Mouse (Mus musculus): ENCODE data around the gene Tpp2.
A peak's percentile ranks its signal among the peaks of the same experiment; 100 is the strongest.
"Not testable (repeated sequence)": the region's sequence is repeated elsewhere in the genome, so short reads cannot be mapped to it uniquely, and the experiment has no call there.

Gene Tpp2

DNA sequence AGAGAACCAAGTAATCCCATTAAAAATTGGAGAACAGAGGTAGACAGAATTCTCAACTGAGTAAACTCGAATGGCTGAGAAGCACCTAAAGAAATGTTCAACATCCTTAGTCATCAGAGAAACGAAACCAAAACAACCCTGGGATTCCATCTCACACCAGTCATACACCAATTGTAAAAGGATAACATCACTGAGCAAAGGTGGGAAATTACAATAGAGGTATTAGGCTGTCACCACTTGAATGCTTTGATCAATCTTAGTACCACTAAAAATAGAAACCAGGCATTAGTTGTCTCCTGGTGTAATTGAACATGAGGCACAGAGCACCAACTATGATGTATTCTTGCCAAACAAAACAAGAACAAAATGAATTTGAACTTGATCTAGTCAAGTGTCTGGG, 98.8 kb downstream of the Tpp2 start:
- Histone ChIP-seq H3K36me3 (ENCODE audit: insufficient read depth, low read length) (no peaks in the 10 kb centered on the region), H3K4me3 (replicated peaks; ENCODE audit: low read length) (no peak overlapping the region), H3K9me3 (ENCODE audit: low read length) (no peaks in the 10 kb centered on the region), H3K27me3 (ENCODE audit: insufficient read depth, low read length) (no peaks in the 10 kb centered on the region), H3K4me1 (replicated peaks; ENCODE audit: low read depth, low read length) (peaks cover 9% of the 10 kb centered on the region; the same call in 1 of the 2 replicates)
- TF ChIP-seq POU5F1 (IDR thresholded peaks at IDR 0.05; ENCODE audit: borderline replicate concordance, low read length) (no peak), CTCF (conservative IDR thresholded peaks at IDR 0.05; ENCODE audit: low read length) (no peak), NANOG (IDR thresholded peaks at IDR 0.05; ENCODE audit: borderline replicate concordance, low read length) (no peak)

DNA sequence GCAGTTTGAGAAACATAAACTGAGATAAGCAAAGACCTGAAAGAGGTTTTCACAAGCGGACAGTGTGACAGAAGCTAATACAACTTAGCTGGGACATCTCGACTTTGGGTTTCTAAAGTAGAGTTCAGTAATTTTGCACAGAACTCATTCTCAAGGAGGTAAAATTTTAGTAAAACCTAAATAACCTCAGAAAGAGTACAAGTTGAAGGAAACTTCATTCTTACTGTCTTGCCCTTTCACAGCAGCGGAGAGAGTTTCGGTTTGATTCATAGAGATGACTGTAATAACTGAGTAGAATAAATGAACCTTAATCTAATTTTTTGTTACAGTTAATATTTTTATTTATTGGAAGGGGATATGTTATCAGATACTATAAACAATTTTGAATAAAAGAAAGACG, 99.5 kb downstream of the Tpp2 start:
- Histone ChIP-seq H3K36me3 (ENCODE audit: insufficient read depth, low read length) (no peaks in the 10 kb centered on the region), H3K4me3 (replicated peaks; ENCODE audit: low read length) (no peak overlapping the region), H3K9me3 (ENCODE audit: low read length) (no peaks in the 10 kb centered on the region), H3K4me1 (replicated peaks; ENCODE audit: low read depth, low read length) (peaks cover 9% of the 10 kb centered on the region; the same call in 1 of the 2 replicates), H3K27me3 (ENCODE audit: insufficient read depth, low read length) (no peaks in the 10 kb centered on the region)
- TF ChIP-seq NANOG (IDR thresholded peaks at IDR 0.05; ENCODE audit: borderline replicate concordance, low read length) (no peak), POU5F1 (IDR thresholded peaks at IDR 0.05; ENCODE audit: borderline replicate concordance, low read length) (no peak), CTCF (conservative IDR thresholded peaks at IDR 0.05; ENCODE audit: low read length) (no peak)

DNA sequence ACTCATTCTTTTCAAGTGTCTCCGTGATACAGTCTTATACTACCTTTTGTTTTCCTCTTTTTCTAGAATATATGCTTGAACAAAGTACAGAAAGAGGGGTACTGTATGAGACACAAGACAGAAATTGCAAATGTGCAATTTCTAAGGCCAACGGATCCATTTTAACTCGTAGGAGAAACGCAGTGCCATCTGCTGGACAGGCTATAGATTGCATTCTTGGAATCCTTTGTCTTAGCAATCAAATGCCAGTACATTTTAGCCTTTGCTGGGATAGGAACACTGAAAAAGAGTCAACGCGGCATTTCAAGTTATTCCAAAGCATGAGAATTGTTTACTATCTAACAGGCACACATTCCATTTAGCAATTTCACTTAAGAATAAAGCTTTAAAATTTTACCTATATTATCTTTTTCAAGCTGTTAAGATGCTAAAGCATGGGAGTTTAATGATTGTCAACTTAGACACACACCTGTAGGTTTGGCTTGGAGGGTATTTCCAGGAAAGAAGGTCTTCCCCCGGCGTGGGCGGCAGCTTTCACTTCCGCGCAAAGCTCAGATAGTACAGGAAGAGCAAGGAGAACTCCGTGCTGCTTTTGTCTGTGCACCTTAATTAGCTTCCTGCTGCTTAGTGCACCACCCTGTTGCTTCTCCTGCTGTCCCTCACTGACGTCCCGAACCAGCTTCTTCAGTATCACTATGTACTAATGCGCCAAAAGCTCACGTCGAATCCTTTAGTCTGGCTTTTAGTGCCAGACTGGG, 108.5 kb downstream of the Tpp2 start:
- TF ChIP-seq POU5F1 (IDR thresholded peaks at IDR 0.05; ENCODE audit: borderline replicate concordance, low read length) (no peak), NANOG (IDR thresholded peaks at IDR 0.05; ENCODE audit: borderline replicate concordance, low read length) (no peak), CTCF (conservative IDR thresholded peaks at IDR 0.05; ENCODE audit: low read length) (peak; percentile 74)
- H3K36me3 ChIP-seq (ENCODE audit: insufficient read depth, low read length), result no peaks in the 10 kb centered on the region
- H3K27me3 ChIP-seq (ENCODE audit: insufficient read depth, low read length), result peaks cover 10% of the 10 kb centered on the region; the same call in 1 of the 2 replicates
- H3K9me3 ChIP-seq (ENCODE audit: low read length), result no peaks in the 10 kb centered on the region
- H3K4me1 ChIP-seq (replicated peaks; ENCODE audit: low read depth, low read length), result peaks cover 8% of the 10 kb centered on the region
- H3K4me3 ChIP-seq (replicated peaks; ENCODE audit: low read length), result peak overlapping the region; percentile 59

DNA sequence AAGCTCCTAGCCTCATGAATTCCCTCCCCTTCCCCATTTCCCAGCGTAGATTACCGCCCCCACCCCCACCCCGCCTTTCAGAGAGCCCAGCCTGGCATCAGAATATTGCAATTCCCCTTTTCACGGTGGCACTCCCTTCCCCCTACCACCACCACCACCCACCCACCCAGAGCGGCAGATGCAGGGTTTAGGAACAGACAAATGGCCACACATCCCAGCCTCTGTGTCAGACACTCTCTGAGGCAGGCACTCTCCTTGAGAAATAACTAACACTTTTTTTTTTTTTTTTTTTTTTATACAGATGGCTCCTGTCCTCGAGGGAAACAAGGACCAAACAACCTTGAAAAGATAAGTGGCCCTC, 109.1 kb downstream of the Tpp2 start:
- TF ChIP-seq POU5F1 (IDR thresholded peaks at IDR 0.05; ENCODE audit: borderline replicate concordance, low read length), result no peak
- H3K4me3 ChIP-seq (replicated peaks; ENCODE audit: low read length), result peak overlapping the region; percentile 59; the same call in 1 of the 2 replicates
- H3K36me3 ChIP-seq (ENCODE audit: insufficient read depth, low read length), result no peaks in the 10 kb centered on the region
- H3K4me1 ChIP-seq (replicated peaks; ENCODE audit: low read depth, low read length), result peaks cover 8% of the 10 kb centered on the region
- no peaks in the 10 kb centered on the region for H3K9me3 ChIP-seq (ENCODE audit: low read length)
- peaks cover 10% of the 10 kb centered on the region; the same call in 1 of the 2 replicates for H3K27me3 ChIP-seq (ENCODE audit: insufficient read depth, low read length)

DNA sequence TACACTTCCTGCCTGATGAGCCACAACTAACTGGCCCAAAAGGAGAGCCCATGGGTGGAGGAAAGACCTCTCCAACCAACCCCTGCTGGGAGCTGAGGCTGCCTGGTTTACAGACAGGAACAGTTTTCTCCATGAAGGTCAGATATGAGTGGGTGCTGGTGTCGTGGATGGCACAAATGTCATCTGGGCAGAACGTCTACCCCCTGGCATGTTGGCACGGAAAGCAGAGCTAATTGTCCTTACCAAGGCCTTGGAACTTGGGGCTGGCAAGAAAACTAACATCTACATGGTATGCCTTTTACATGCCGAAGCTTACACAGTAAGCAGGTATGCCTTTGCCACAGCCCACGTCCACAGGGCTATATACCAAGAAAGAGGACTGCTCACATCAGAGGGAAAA, 112.2 kb downstream of the Tpp2 start:
- H3K9me3 ChIP-seq (ENCODE audit: low read length); H3K4me3 ChIP-seq (replicated peaks; ENCODE audit: low read length); H3K36me3 ChIP-seq (ENCODE audit: insufficient read depth, low read length); H3K27me3 ChIP-seq (ENCODE audit: insufficient read depth, low read length); H3K4me1 ChIP-seq (replicated peaks; ENCODE audit: low read depth, low read length): not testable (repeated sequence)

DNA sequence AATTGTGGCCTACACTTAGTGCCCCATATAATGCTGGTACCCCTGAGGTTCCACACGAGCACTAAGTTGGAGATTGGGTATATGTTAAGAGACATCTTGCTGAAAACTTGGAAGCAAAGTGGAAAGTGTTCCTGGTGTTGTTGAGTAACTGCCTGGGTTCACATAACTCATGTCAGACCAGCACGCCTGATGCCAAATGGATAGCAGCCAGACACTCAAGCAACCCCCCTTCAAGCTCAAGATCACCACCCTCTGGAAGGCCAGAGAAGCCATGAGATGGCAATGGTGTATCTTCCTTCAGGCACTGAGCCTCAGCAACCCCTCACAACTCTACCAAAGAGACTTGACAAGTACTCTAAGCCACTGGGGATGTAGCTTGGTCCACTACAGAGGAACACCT, 113.1 kb downstream of the Tpp2 start:
- Histone ChIP-seq H3K4me3 (replicated peaks; ENCODE audit: low read length) (no peak overlapping the region), H3K36me3 (ENCODE audit: insufficient read depth, low read length) (no peaks in the 10 kb centered on the region), H3K4me1 (replicated peaks; ENCODE audit: low read depth, low read length) (peaks cover 8% of the 10 kb centered on the region), H3K9me3 (ENCODE audit: low read length) (no peaks in the 10 kb centered on the region), H3K27me3 (ENCODE audit: insufficient read depth, low read length) (0 out of 2 replicates have a peak, but pooled peaks cover 3% of the 10 kb centered on the region)
- no peak for TF ChIP-seq CTCF (conservative IDR thresholded peaks at IDR 0.05; ENCODE audit: low read length)
- no peak for TF ChIP-seq POU5F1 (IDR thresholded peaks at IDR 0.05; ENCODE audit: borderline replicate concordance, low read length)
- no peak for TF ChIP-seq NANOG (IDR thresholded peaks at IDR 0.05; ENCODE audit: borderline replicate concordance, low read length)
